In genomic region chr2:57698659-57699061, GRCm38 (mm10) we compare ENCODE assay signal across 8 mouse cellular contexts.
DNase-seq lines count a peak whose midpoint lies in the region; ATAC-seq lines count a peak whose summit lies in the region.

No protein-coding gene starts in this region.

- no peaks in the 10 kb centered on the region for H3K36me3 ChIP-seq in limb, embryonic 11.5 days (ENCODE audit: control insufficient read depth, insufficient read depth, low read length)
- H3K36me3 ChIP-seq in midbrain, embryonic 14.5 days (ENCODE audit: control insufficient read depth, insufficient read depth, low read length) = no peaks in the 10 kb centered on the region

- H3K27ac ChIP-seq in limb, embryonic 11.5 days (replicated peaks; ENCODE audit: low read depth, low read length) = no peak overlapping the region
- H3K27ac ChIP-seq in midbrain, embryonic 14.5 days (replicated peaks; ENCODE audit: low read depth, low read length) = no peak overlapping the region

- ATAC-seq in granulocyte monocyte progenitor cell, adult 5-6 weeks (replicated peaks; ENCODE audit: poor library complexity, severe bottlenecking) = peak; percentile 72
- no peak for ATAC-seq in limb, embryonic 11.5 days (ENCODE audit: insufficient number of reproducible peaks, low FRiP score, low TSS enrichment, low read depth)
- peak; percentile 87 for ATAC-seq in midbrain, embryonic 14.5 days (ENCODE audit: low FRiP score, low TSS enrichment)

- H3K4me3 ChIP-seq in limb, embryonic 11.5 days (ENCODE audit: low read depth, low read length) = no peak overlapping the region; the same call in 1 of the 2 replicates
- peak overlapping the region; percentile 31 for H3K4me3 ChIP-seq in midbrain, embryonic 14.5 days (replicated peaks; ENCODE audit: low read depth, low read length)

- DNase-seq in adrenal gland, adult 2 months = peak; percentile 22
- no peak for DNase-seq in adrenal gland, postnatal 4 days (ENCODE audit: low spot score in 2 of 2)
- DNase-seq in cerebellum, postnatal 25 days = peak; percentile 64 to 75
- DNase-seq in kidney, adult 9 months = peak; percentile 11
- DNase-seq in limb, embryonic 11.5 days (ENCODE audit: low spot score) = peak; percentile 72
- peak; percentile 90 for DNase-seq in midbrain, embryonic 14.5 days
- peak; percentile 6 for DNase-seq in thymus, postnatal 25 days

- H3K9ac ChIP-seq in limb, embryonic 11.5 days (ENCODE audit: low read length) = no peak overlapping the region
- H3K9ac ChIP-seq in midbrain, embryonic 14.5 days (replicated peaks; ENCODE audit: low read length) = peak overlapping the region; percentile 39; the same call in 1 of the 2 replicates

- peak overlapping the region; percentile 41 for H3K4me2 ChIP-seq in limb, embryonic 11.5 days (ENCODE audit: low read depth, severe bottlenecking)
- H3K4me2 ChIP-seq in midbrain, embryonic 14.5 days (ENCODE audit: low read length) = peak overlapping the region; percentile 56

- H3K9me3 ChIP-seq in limb, embryonic 11.5 days (ENCODE audit: control insufficient read depth, low read length) = no peaks in the 10 kb centered on the region
- no peaks in the 10 kb centered on the region for H3K9me3 ChIP-seq in midbrain, embryonic 14.5 days (ENCODE audit: control insufficient read depth, low read length)

- no peaks in the 10 kb centered on the region for H3K27me3 ChIP-seq in limb, embryonic 11.5 days (ENCODE audit: control insufficient read depth, insufficient read depth, low read length)
- H3K27me3 ChIP-seq in midbrain, embryonic 14.5 days (ENCODE audit: control insufficient read depth, insufficient read depth, low read length) = peaks cover 56% of the 10 kb centered on the region

- no peaks in the 10 kb centered on the region for H3K4me1 ChIP-seq in limb, embryonic 11.5 days (ENCODE audit: control insufficient read depth, insufficient read depth, low read length)
- 0 out of 2 replicates have a peak, but pooled peaks cover 2% of the 10 kb centered on the region for H3K4me1 ChIP-seq in midbrain, embryonic 14.5 days (ENCODE audit: control insufficient read depth, insufficient read depth, low read length)

- WGBS in limb, embryonic 11.5 days = 11% methylated on average over 11 of the region's 11 CpGs
- under 1% methylated on average over 11 of the region's 11 CpGs for WGBS in midbrain, embryonic 14.5 days

Comparison
In these comparisons a context has a peak if more than half of its experiments do, and no peak if none do; other contexts are left out.
1. DNase-seq: peak in adrenal gland, adult 2 months (single experiment), cerebellum, postnatal 25 days (2 of 2), kidney, adult 9 months (single experiment), limb, embryonic 11.5 days (single experiment), midbrain, embryonic 14.5 days (single experiment) and thymus, postnatal 25 days (single experiment); none in adrenal gland, postnatal 4 days (0 of 2).